Mouse (Mus musculus) stomach, postnatal 0 days (tissue): ENCODE measurements around the gene Gm17720. TPM values are rescaled to one million over a fixed set of nuclear protein-coding genes. Genes with fewer than 3 reads are reported as not detected.

Experiments
- ATAC-seq: fragments of 200-750 bp; cut with Nextera tagmentation; 2 replicates; pipeline ENCODE4 v1.8.0; 2017; ENCODE audit not compliant: low FRiP score, low TSS enrichment
- DNase-seq: peaks from one replicate; pipeline ENCODE4 v3.0.0-alpha.2; 2016; ENCODE audit warnings: low spot score
- H3K27ac ChIP-seq: fragments of 300-500 bp; sonication (generic); replicated peaks from 2 replicates; pipeline ENCODE4 v1.5.1; 2014; ENCODE audit warnings: mild to moderate bottlenecking, control low read depth
- H3K27me3 ChIP-seq: fragments of 300-500 bp; sonication (generic); 2 replicates; pipeline ENCODE4 v1.6.1; 2014; ENCODE audit warnings: low read length; ENCODE audit not compliant: control insufficient read depth, insufficient read depth
- H3K36me3 ChIP-seq: fragments of 300-500 bp; sonication (generic); 2 replicates; pipeline ENCODE4 v1.6.1; 2014; ENCODE audit warnings: low read length, mixed read lengths; ENCODE audit not compliant: control insufficient read depth, insufficient read depth
- H3K4me1 ChIP-seq: fragments of 300-500 bp; sonication (generic); replicated peaks from 2 replicates; pipeline ENCODE4 v1.6.1; 2014; ENCODE audit warnings: antibody characterized with exemption; ENCODE audit not compliant: control insufficient read depth, insufficient read depth
- H3K4me2 ChIP-seq: fragments of 300-500 bp; sonication (generic); replicated peaks from 2 replicates; pipeline ENCODE4 v1.6.1; 2014; ENCODE audit warnings: low read depth, mild to moderate bottlenecking, control low read depth, moderate library complexity
- H3K4me3 ChIP-seq: fragments of 300-500 bp; sonication (generic); 2 replicates; pipeline ENCODE4 v1.5.1; 2014; ENCODE audit warnings: low read depth, low read length, control low read depth
- H3K9ac ChIP-seq: fragments of 300-500 bp; sonication (generic); 2 replicates; pipeline ENCODE4 v1.6.1; 2014; ENCODE audit warnings: mild to moderate bottlenecking, low read length, control low read depth, mixed read lengths
- H3K9me3 ChIP-seq: fragments of 300-500 bp; sonication (generic); 2 replicates; pipeline ENCODE4 v1.6.1; 2016; ENCODE audit warnings: low read length; ENCODE audit not compliant: control insufficient read depth
- CTCF ChIP-seq: IDR thresholded peaks from 2 replicates; pipeline ENCODE4 v1.5.1; 2016; ENCODE audit warnings: antibody characterized with exemption, low read depth, mild to moderate bottlenecking, moderate library complexity
- EP300 ChIP-seq: optimal IDR thresholded peaks from 2 replicates; pipeline ENCODE3; 2016; ENCODE audit warnings: antibody characterized with exemption
- WGBS: fragments of 180-500 bp; shearing (Covaris S2); extraction: QIAGEN DNeasy Blood & Tissue Kit; methylation state at CpG from one replicate; pipeline ENCODE4 v1.1.7; 2014; 5-methylcytosine and 5-hydroxymethylcytosine counted together
- polyA plus RNA-seq: library from polyadenylated mRNA; unstranded; fragments of >200 nt; fragmentation: Nextera tagmentation; extraction: Ambion mirVana; gene quantifications from 2 replicates; pipeline ENCODE4 v1.2.1, GENCODE M21; 2015

The Gm17720 gene
- polyA plus RNA-seq, 1 experiment from 2014 or later, result not detected

- DNase-seq, result peak; percentile 81
- peak within 1 kb of the TSS; percentile 79 for H3K4me2 ChIP-seq
- peak within 1 kb of the TSS; percentile 68 for H3K9ac ChIP-seq
Measured at GRCm38 (mm10) chr8:110079282-110080221, 23.0 kb downstream of the Gm17720 start, which contains the start of gene Zfp612. Gene Zfp612, plus strand, starts transcription at chr8:110079746.

GRCm38 (mm10) chr8:110074496-110074895, 28.1 kb downstream of the Gm17720 start:
- Histone ChIP-seq H3K4me2 (no peak overlapping the region), H3K27ac (no peak overlapping the region), H3K9me3 (no peaks in the 10 kb centered on the region), H3K4me3 (no peak overlapping the region), H3K9ac (no peak overlapping the region), H3K27me3 (no peaks in the 10 kb centered on the region), H3K4me1 (no peaks in the 10 kb centered on the region), H3K36me3 (no peaks in the 10 kb centered on the region)
- TF ChIP-seq EP300 (no peak), CTCF (no peak)
- ATAC-seq (no peak), DNase-seq (no peak)
- 77% methylated on average over 8 of the region's 8 CpGs for WGBS

More at GRCm38 (mm10) chr8:110079282-110080221, 23.0 kb downstream of the Gm17720 start, which contains the start of gene Zfp612:
- ATAC-seq, result peak; percentile 93
- TF ChIP-seq EP300 (no peak), CTCF (no peak)
- H3K27me3 ChIP-seq, result no peaks in the 10 kb centered on the region
- H3K36me3 ChIP-seq, result no peaks in the 10 kb centered on the region; the same call in 1 of the 2 replicates
- H3K9me3 ChIP-seq, result no peaks in the 10 kb centered on the region
- peak within 1 kb of the TSS; percentile 52 for H3K4me3 ChIP-seq
- no peak within 1 kb of the TSS for H3K27ac ChIP-seq
- H3K4me1 ChIP-seq, result no peaks in the 10 kb centered on the region
- 6% methylated on average over 54 of the region's 54 CpGs for WGBS

- H3K4me2 ChIP-seq, result no peak overlapping the region
- no peak overlapping the region for H3K9ac ChIP-seq
- ATAC-seq (peak; percentile 84), DNase-seq (peak; percentile 73)
- H3K4me1 ChIP-seq, result no peaks in the 10 kb centered on the region
- no peaks in the 10 kb centered on the region for H3K9me3 ChIP-seq
- TF ChIP-seq CTCF, result peak; percentile 98
- no peak for TF ChIP-seq EP300
- H3K27me3 ChIP-seq, result no peaks in the 10 kb centered on the region
- no peak overlapping the region for H3K4me3 ChIP-seq
- WGBS, result 13% methylated on average over 9 of the region's 9 CpGs
- no peak overlapping the region for H3K27ac ChIP-seq
- H3K36me3 ChIP-seq, result no peaks in the 10 kb centered on the region
Measured at GRCm38 (mm10) chr8:110071600-110071999, 31.0 kb downstream of the Gm17720 start.

GRCm38 (mm10) chr8:110069706-110070105, 32.8 kb downstream of the Gm17720 start:
- 82% methylated on average over 4 of the region's 4 CpGs for WGBS
- TF ChIP-seq CTCF (no peak), EP300 (no peak)
- no peak for ATAC-seq

GRCm38 (mm10) chr8:110065676-110066075, 36.9 kb downstream of the Gm17720 start:
- TF ChIP-seq EP300 (no peak), CTCF (no peak)
- Histone ChIP-seq H3K4me1 (no peaks in the 10 kb centered on the region), H3K4me3 (no peak overlapping the region), H3K4me2 (no peak overlapping the region), H3K27me3 (no peaks in the 10 kb centered on the region), H3K27ac (no peak overlapping the region), H3K36me3 (no peaks in the 10 kb centered on the region), H3K9ac (no peak overlapping the region), H3K9me3 (no peaks in the 10 kb centered on the region)
- WGBS, result 90% methylated on average over 4 of the region's 4 CpGs
- DNase-seq (no peak), ATAC-seq (no peak)

More at GRCm38 (mm10) chr8:110069706-110070105, 32.8 kb downstream of the Gm17720 start:
- no peak overlapping the region for H3K4me2 ChIP-seq
- no peaks in the 10 kb centered on the region for H3K9me3 ChIP-seq
- no peaks in the 10 kb centered on the region for H3K4me1 ChIP-seq
- no peaks in the 10 kb centered on the region for H3K36me3 ChIP-seq
- H3K27ac ChIP-seq, result no peak overlapping the region
- no peaks in the 10 kb centered on the region for H3K27me3 ChIP-seq
- H3K9ac ChIP-seq, result no peak overlapping the region
- no peak overlapping the region for H3K4me3 ChIP-seq
- no peak for DNase-seq
